Mouse (Mus musculus) adrenal gland, adult 8-10 months (tissue): Measurements from ENCODE around the gene Mettl26. TPM values are rescaled to one million over a fixed set of nuclear protein-coding genes. Genes with fewer than 3 reads are reported as not detected.

Source experiments
- DNase-seq: peaks from one replicate; pipeline ENCODE4 v3.0.0; 2022
- total RNA-seq, 4 experiments: library from RNA; stranded (reverse); gene quantifications; 2 replicates each; pipeline ENCODE4 v1.2.4; 2022

Gene Mettl26
- 100 to 1,000 TPM; 113 to 215 (median 150) TPM for total RNA-seq

DNA sequence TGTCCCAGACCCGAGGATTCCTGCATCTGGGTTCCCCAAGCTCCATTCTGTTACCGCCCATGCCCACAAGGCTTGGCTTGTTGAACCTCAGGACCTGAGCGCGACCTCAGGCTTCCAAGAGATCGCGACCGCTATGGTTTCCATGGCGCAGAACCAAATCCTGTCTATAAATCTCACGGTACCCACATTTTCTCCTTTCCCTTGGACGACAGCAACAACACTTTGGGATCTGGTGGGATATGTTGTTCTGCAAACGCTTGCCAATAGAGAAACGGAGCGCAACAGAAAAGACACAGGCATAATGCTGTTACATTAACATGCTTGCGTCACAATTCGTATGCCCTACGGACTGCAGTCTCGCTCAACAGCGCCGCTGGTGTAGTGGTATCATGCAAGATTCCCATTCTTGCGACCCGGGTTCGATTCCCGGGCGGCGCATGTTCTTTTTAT is at the start of gene Mettl26:
Gene Mettl26, plus strand, starts transcription at position 354 of the 450 bp plus-strand sequence.
- DNase-seq, result peak; percentile 86

DNA sequence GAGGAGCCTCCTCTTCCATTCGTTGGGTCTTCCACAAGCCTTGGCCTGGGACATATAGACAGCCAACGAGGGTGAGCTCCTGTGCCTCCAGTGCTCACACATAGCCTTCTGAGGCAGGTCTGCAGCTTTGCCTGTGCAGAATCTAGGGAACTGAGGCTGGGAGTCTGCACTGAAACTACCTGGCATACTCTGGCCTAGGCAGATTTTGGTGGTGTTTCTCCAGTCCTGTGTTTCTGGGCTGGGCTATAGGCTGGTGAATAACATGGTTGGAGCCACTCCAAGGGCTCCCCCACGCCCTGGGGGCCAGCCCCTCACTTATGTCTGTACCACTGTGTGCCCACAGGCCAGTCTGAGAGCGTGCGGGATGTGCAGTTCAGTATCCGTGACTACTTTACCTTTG is 49.6 kb upstream of the Mettl26 start:
- DNase-seq, result no peak

DNA sequence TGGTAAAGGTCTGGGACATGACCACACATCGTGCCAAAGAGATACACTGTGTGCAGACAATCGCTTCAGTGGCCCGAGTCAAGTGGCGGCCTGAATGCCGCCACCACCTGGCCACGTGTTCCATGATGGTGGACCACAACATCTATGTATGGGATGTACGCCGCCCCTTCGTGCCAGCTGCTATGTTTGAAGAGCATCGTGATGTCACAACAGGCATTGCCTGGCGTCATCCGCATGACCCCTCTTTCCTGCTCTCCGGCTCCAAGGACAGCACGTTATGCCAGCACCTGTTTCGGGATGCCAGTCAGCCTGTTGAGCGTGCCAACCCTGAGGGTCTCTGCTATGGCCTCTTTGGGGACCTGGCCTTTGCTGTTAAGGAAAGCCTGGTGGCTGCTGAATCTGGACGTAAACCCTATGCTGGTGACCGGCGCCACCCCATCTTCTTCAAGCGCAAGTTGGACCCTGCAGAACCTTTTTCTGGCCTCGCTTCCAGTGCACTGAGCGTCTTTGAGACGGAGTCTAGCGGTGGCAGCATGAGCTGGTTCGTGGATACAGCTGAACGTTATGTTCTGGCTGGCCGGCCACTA is 48.8 kb upstream of the Mettl26 start:
- no peak for DNase-seq

DNA sequence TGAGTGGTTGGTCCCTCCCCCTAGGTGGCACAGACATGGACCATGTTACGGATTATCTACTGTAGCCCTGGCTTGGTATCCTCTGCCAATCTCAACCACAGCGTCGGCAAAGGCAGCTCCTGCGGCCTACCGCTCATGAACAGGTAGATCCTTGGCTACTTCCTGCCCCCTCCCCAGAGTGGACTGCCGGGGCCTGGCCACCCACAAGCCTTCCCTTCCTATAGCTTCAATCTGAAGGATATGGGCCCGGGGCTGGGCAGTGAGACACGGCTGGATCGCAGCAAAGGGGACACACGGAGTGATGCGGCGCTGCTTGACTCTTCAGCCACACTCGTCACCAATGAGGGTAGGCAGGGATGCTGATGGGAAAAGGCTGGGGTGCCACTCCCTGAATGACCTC is 47.9 kb upstream of the Mettl26 start:
- DNase-seq, result no peak

DNA sequence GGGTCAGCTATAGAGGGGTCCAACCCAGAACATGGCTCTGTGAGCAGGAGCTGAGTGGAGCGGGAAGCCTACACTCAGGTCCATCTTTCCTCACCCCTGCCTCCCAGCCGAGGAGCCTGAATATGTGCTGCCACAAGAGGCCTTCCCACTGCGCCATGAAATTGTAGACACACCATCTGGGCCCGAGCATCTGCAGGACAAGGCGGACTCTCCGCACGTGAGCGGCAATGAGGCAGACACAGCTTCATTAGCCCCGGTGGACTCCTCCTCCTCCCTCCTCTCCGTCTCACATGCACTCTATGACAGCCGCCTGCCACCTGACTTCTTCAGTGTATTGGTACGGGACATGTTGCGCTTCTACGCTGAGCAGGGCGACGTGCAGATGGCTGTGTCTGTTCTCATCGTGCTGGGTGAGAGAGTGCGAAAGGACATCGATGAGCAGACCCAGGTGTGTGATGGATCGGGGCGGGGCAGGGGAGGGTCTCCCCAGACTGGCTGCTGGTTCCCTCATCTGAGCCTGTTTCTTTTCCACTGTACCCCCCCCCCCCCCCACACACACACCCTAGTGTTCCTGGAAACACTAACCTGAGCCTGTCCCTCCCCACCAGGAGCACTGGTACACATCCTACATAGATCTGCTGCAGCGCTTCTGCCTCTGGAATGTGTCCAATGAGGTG is 47.2 kb upstream of the Mettl26 start:
- no peak for DNase-seq

DNA sequence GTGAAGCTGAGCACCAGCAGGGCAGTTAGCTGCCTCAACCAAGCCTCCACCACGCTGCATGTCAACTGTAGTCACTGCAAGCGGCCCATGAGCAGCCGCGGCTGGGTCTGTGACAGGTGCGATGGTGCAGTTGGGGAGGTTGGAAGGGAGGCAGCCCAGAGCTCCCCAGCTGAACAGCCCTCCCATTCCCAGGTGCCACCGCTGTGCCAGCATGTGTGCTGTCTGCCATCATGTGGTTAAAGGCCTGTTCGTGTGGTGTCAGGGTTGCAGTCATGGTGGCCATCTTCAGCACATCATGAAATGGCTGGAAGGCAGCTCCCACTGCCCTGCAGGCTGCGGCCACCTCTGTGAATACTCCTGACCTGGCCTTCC is 46.7 kb upstream of the Mettl26 start:
- no peak for DNase-seq

DNA sequence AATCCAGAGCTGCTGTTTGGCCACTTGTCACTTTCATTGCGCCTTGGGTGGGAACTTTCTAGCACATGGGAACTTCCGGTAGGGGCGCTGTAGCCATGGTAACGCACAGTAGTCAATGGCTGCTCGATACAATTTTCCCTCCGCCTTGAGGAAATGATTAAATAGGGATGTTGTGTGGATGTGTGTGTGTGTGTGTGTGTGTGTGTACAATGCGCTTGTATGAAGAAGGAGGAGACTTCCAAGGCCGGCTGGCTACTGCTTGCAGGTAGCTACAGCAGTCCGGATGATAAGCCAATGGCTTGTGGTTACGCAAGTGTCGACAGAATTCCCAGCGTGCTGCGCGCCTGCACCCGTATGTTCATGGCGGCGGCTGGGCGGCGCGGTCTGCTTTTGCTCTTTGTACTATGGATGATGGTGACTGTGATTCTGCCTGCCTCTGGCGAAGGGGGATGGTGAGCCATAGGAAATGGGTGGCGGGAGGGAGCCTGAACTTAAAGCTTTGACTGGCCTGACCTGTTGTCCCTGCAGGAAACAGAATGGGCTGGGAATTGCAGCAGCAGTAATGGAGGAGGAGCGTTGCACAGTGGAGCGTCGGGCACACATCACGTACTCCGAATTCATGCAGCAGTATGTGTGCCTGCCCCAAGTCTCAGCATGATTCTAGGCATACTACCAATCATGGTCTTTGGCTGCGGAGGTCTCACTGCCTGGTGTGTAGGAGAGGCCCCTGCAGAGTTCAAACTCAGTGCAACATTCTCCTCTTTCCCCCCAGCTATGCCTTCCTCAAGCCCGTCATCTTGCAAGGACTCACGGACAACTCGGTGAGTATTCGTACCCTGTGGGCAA is 45.9 kb upstream of the Mettl26 start, which contains the start of gene Jmjd8:
Gene Jmjd8, plus strand, starts transcription at position 156 of the 846 bp plus-strand sequence.
- peak; percentile 72 for DNase-seq

DNA sequence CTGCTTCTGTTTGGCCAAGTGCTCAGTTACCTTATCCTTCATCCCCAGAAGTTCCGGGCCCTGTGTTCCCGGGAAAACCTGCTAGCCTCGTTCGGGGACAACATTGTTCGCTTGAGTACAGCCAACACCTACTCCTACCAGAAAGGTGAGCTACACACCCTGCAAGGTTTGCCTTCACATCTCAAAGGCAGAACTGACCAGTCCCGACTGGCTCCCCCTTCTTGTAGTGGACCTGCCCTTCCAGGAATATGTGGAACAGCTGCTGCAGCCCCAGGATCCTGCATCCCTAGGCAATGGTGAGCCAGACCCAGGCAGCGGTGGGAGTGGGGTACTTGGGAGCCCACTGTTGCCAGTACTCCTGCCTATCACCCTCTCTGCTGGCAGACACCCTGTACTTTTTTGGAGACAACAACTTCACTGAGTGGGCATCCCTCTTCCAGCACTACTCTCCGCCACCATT is 45.3 kb upstream of the Mettl26 start:
- DNase-seq, result no peak

DNA sequence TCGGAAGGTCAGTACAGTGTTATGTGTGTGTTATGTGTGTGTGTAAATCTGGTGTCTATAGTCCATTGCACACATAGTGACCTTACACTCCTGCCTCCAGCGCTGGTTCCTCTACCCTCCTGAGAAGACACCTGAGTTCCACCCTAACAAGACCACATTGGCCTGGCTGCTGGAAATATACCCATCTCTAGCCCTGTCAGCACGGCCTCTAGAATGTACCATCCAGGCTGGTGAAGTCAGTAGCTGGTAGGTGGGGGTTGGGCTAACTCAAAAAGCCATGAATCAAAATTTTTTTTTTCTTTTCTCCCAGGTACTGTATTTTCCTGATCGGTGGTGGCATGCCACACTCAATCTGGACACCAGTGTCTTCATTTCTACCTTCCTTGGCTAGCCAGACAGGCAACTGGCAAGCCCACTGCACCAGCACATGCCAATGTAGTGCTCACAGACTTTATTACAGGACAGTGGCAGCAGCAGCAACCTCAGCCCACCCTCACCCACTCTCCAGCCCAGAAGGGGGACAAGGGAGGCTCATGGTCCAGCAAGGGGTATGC is 44.6 kb upstream of the Mettl26 start:
- DNase-seq, result no peak

DNA sequence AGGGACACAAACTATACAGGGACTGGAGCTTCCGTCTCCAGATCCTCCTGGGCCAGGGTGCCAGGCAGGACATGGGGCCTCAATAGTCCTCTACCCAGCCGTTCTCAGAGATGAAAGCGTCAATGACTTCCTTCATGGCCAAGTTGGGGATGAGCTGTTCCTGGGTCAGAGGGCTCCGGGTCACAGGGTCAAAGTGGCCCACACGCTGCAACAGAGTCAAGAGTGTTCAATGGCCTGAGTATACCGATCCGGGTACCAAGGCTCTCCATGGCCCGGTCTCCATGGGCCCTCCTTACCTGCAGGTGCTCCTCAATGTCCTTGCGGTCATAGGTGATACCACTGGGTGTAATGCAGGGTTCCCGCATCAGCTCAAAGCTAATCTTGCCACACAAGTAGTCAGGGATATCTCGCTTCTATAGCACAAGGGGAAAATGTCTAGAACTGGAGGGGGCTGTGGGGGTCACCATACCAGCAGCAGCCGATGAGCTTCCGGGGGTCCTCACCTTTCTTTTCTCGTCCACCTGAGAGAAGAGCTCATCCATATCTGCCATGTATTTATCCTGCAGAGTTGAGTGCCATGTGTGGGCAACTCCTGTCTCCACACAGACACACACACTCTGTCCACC is 44.0 kb upstream of the Mettl26 start:
- no peak for DNase-seq

DNA sequence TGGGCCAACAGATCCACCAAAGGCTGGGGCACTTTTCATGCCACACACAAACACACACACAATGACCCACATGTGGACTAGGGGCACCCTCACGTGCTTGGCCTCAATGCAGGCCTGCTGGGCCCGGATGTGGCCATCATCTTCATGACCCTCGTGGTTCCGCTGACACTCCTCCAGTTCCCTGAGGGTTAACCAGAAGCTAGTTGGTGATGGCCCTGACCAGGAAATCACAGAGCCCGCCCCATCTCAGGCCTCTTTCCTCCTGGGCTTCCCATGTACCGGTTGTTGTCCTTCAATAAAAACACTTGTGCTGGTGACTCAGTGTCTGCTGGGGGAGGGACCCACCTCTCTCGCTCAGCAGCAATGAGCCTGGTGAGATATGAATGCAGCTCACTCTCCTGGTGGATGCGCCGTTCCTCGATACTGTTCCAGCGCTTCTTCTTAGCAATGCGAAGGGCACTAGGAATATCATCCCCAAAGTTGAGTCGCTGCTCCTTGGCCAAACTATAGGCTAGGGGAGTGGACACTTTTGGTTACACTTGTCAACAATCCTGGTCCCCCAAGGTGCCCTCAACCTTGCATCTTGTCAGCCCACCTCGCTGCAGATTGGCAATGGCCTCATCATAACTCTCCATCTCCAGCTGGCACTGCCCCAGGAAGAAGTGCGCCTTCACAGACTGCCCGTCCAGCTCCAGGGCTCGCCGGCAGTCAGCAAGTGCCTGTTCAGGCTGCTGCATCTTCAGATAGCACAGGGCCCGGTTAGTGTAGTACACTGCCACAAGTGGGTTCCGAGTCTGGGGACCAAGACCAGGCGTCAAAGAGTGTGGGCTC is 43.2 kb upstream of the Mettl26 start:
- DNase-seq, result peak; percentile 81

DNA sequence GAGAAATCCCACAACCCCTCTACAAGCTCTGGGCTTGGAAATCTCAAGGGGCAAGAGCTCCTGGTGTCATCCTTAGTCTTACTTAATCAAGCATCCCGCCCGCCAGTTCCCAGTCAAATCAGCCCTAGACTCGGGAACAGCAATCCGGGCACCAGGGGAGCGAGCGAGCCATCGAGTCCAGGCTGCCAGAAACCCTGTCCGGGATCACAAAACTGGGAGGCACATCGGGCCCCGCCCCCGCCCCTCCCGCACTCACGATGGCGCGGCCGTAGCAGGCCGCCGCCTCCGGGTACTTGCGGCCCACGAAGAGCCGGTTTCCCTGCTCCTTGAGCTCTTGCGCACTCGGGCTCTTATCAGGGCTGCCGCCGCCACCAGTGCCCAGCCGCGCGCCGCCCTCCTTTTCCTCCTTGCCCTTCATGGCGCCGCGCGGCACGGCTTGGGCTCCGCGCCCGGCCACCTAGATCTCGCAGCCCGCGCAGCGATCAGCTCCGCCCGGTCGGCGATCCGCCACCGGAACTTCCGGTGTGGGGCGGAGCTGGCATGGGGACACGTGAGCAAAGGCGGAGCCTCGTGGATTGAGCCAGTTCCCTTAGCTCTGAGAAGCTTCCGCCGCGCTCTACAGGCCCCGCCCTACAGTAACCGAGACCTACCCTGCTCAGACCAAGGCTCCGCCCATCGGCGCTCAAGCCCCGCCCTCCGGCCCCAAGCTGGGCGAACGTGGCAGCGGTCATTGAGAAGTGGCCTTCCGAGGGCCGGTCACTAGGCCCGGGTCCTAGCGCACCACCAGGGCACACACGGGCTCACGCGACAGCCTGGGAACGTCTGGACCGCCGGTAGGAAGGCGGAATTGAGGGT is 42.2 kb upstream of the Mettl26 start:
- peak; percentile 99 for DNase-seq

DNA sequence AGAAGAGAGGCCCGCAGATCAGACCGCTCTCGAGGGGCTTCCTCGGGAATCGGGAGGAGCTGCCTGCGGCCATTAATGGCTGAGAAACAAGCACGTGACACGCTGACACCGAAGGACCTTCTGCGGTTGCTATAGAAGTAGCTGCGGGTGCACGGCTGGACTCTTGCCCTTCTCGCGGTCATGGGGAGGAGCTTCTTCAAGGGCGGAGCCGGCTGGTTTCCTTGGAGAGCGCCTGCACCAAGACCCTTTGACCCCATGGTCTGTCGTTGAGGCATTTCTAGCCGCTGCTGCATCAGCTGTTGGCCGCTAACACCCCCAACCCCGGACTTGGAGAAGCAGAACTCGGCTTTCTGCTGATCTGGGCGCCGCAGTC is 41.6 kb upstream of the Mettl26 start, which contains the start of gene Stub1:
Gene Stub1, minus strand, starts transcription at position 114 of the 373 bp plus-strand sequence.
- DNase-seq, result peak; percentile 96

DNA sequence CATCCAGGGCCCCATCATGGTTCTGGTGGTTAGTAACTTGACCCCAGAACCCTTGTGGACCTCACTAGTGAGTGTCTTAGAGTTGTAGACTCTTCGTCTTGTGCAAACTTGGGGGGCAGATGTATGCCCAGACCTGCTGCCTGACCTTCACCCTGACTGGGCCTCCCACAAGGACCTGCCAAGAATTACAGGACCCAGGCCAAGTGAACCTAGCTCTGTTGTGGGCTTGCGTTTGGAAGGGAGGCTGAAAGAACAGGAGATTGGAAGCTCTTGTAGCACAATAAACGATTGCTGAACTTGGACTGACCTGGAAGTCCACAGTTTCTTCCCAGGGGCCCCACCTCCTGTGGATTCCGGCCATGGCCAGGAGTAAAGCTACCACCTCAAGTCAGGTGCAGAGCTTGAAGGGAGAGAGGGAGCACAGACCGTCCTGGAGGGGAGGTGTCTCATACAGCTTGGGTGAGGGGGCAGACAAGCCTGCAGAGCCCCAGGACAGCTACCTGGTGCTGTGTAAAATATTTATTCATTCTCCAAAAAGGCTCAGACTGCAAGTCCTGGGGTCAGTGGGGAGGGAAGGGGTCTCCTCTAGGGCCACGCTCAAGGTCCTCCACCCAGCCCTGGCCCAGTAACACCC is 40.8 kb upstream of the Mettl26 start:
- DNase-seq, result no peak

DNA sequence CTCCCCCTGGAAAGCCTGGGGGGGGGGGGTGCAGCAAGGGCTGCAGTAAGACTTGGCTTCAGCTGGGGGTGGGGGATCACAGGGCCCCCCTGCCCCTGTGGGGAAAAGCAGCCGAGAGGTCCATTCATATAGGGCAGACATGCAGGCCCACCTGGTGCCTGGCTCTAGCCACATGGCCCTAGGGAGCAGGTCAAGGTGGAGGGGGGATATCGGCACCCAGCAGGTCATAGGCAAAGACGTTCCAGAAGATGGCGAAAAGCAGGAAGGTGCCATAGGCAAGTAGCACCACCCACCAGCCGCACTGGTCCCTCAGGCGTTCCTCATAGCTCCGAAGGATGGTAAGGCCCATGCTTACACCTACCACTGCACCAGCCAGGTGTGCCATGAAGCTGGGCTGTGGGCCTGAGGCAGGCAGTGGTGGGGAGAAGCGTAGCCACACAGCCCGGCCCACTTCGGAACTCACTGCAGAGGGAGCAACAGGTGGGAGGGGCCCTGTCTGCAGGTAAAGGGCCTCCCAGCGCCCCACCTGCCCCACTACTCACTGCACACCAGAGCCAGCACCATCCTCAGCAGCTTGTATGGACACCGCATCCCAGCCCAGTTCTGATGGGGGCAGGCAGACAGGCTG is 40.2 kb upstream of the Mettl26 start:
- DNase-seq, result no peak

DNA sequence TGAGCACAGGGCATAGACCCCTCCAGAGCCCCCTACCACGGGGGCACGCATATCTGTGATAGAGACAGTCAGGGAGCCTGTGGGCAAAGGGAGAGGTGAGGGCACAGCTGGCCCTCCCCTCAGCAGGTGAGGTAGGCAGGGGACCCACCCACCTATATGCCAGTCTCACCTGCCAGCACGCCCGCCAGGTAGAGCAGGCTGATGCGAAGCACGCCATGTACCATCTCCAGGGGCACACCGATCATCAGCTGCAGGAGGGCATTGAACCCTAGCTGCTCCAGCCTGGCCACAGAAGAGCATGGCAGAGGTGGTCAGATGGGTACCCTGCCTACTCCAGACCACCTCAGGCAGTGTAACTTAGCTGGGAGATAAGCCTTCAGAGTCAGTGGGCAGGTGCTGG is 39.6 kb upstream of the Mettl26 start:
- DNase-seq, result no peak

DNA sequence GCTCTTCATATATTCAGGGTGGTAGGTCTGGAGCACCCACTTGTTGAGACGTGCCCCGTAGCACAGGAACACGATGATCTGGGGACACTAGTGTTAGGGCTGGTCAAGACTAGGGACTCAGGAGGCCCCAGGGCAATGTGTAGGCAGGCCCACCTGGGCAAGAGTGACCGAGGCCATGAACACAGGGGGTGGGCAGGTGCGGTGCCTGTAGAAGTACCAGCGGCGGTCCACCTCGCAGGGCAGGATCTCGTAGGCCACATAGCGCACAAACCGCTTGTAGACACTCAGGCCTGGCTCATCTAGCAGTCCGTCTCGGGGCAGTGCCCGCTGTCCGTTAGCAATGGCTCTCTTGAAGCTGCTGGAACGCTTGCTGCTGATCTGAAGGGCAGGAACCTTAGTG is 39.1 kb upstream of the Mettl26 start:
- DNase-seq, result no peak

DNA sequence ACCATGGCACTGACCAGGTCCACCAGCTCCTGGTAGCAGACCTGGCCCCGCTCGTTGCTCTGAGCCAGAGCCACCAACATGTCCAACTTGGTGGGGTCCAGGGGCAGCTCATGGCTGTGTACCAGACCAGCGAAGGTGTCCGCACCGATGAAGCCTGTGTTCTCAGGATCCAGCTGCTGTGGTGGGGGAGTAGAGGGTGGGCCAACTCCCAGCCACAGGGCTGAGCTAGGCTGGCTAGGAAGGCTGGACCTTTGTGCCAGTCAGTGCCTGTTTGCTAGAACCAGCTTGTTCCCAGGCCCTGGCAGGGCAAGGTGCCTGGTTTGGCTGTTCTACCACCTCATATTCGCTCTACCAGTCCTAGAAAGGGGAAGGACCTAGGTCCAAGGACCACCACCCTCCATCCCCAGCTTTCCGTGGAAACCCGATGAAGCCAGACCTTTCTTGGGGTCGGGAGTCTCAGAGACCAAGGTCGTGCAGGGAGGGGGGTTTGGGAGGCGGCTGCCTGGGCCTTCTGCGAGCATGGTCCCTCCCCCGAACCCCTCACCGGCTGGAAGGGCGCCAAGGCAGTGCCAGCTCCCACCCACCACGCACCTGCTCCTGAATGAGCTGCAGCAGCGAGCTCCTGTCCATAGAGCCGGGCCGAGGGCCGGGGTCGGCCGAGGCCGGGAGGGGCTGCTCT is 38.3 kb upstream of the Mettl26 start:
- peak; percentile 59 for DNase-seq

DNA sequence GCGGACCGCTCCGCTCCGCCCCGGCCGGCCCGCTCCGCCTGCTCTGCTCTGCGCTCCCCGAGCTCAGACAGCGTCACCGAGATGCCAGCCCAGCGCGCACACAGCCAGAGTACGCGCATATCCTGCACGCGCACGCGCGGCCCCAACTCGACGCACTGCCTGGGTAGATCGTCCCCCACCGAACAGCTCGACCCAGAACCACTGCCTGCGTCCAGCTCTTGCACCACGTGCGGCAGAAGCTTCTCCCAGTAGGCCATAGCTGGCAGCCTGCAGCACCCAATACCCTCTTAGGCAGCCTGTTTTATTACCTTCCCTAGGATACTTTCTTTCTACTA is 37.8 kb upstream of the Mettl26 start, which contains the start of gene Rhbdl1:
Gene Rhbdl1, minus strand, starts transcription at position 220 of the 335 bp plus-strand sequence.
- DNase-seq, result peak; percentile 84
